Mouse (Mus musculus): ENCODE data around the gene Tmem115.
A peak's percentile ranks its signal among the peaks of the same experiment; 100 is the strongest.
"Not testable (repeated sequence)": the region's sequence is repeated elsewhere in the genome, so short reads cannot be mapped to it uniquely, and the experiment has no call there.

Gene Tmem115

GRCm38 (mm10) chr9:107550491-107551116 lies 16.9 kb downstream of the Tmem115 start:
- no peak for DNase-seq (ENCODE audit: low read depth)

GRCm38 (mm10) chr9:107551117-107551889 lies 17.6 kb downstream of the Tmem115 start, which contains the start of gene Rassf1:
Gene Rassf1, plus strand, starts transcription at chr9:107551555.
- DNase-seq (ENCODE audit: low read depth) = no peak

GRCm38 (mm10) chr9:107551890-107552355 lies 18.2 kb downstream of the Tmem115 start:
- no peak for DNase-seq (ENCODE audit: low read depth)

- DNase-seq (ENCODE audit: low read depth) = no peak
Measured at GRCm38 (mm10) chr9:107552690-107553393, 19.1 kb downstream of the Tmem115 start.

GRCm38 (mm10) chr9:107553541-107554318 lies 20.0 kb downstream of the Tmem115 start:
- no peak for DNase-seq (ENCODE audit: low read depth)

GRCm38 (mm10) chr9:107554319-107554825 lies 20.6 kb downstream of the Tmem115 start:
- DNase-seq (ENCODE audit: low read depth) = peak; percentile 98

GRCm38 (mm10) chr9:107555031-107555457 lies 21.3 kb downstream of the Tmem115 start:
- no peak for DNase-seq (ENCODE audit: low read depth)

- no peak for DNase-seq (ENCODE audit: low read depth)
Measured at GRCm38 (mm10) chr9:107555701-107556100, 22.0 kb downstream of the Tmem115 start.

- no peak for DNase-seq (ENCODE audit: low read depth)
Measured at GRCm38 (mm10) chr9:107556346-107556745, 22.6 kb downstream of the Tmem115 start.

GRCm38 (mm10) chr9:107563029-107563581 lies 29.4 kb downstream of the Tmem115 start, which contains the start of gene Tusc2:
Gene Tusc2, plus strand, starts transcription at chr9:107563255.
- peak; percentile 90 for DNase-seq (ENCODE audit: low read depth)

- not testable (repeated sequence) for DNase-seq (ENCODE audit: low read depth)
Measured at GRCm38 (mm10) chr9:107565556-107565955, 31.8 kb downstream of the Tmem115 start.

- DNase-seq (ENCODE audit: low read depth) = no peak
Measured at GRCm38 (mm10) chr9:107566041-107566709, 32.4 kb downstream of the Tmem115 start.

GRCm38 (mm10) chr9:107566855-107567254 lies 33.1 kb downstream of the Tmem115 start:
- DNase-seq (ENCODE audit: low read depth) = no peak

- no peak for DNase-seq (ENCODE audit: low read depth)
Measured at GRCm38 (mm10) chr9:107567702-107568319, 34.1 kb downstream of the Tmem115 start, which contains the start of gene Hyal2. Gene Hyal2, plus strand, starts transcription at chr9:107567945.

- no peak for DNase-seq (ENCODE audit: low read depth)
Measured at GRCm38 (mm10) chr9:107568331-107569261, 34.9 kb downstream of the Tmem115 start.

GRCm38 (mm10) chr9:107569270-107569669 lies 35.5 kb downstream of the Tmem115 start:
- no peak for DNase-seq (ENCODE audit: low read depth)

- no peak for DNase-seq (ENCODE audit: low read depth)
Measured at GRCm38 (mm10) chr9:107570016-107570415, 36.3 kb downstream of the Tmem115 start.

GRCm38 (mm10) chr9:107570845-107571244 lies 37.1 kb downstream of the Tmem115 start:
- no peak for DNase-seq (ENCODE audit: low read depth)

Data from fibroblast of lung, adult 2 months (primary cell).